Mouse (Mus musculus): ENCODE results near the gene Ctnnb1. TPM values are rescaled to one million over a fixed set of nuclear protein-coding genes. Genes with fewer than 3 reads are reported as not detected.
"Not testable (repeated sequence)": the region's sequence is repeated elsewhere in the genome, so short reads cannot be mapped to it uniquely, and the experiment has no call there.

The Ctnnb1 gene
- total RNA-seq (2021), result 100 to 1,000 TPM; 590 to 599 TPM

DNA sequence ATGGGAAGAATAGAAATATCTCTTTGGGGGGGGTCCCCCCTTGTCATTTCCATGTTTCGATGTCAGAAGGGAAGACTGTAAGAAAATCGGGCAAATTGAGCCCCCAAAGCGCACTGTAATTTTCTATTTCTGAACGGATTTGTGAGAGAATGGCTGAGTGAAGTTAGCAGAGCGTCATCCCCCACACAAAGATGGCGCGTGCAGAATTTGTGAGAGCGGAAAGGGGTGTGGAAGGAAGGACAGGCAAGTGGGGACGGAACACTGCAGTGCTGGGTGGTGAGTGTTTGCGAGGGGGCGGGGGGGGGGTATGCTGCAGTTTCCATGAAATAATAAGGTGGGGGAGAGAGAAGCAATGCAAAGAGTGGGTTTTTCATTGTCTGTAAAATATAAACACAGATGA is at the start of gene Ctnnb1:
Gene Ctnnb1, plus strand, starts transcription at position 136 of the 400 bp plus-strand sequence.
- DNase-seq (ENCODE audit: low spot score in 2 of 2), result no peak
- intact Hi-C loops (cut with DNase I), result no loop called here

DNA sequence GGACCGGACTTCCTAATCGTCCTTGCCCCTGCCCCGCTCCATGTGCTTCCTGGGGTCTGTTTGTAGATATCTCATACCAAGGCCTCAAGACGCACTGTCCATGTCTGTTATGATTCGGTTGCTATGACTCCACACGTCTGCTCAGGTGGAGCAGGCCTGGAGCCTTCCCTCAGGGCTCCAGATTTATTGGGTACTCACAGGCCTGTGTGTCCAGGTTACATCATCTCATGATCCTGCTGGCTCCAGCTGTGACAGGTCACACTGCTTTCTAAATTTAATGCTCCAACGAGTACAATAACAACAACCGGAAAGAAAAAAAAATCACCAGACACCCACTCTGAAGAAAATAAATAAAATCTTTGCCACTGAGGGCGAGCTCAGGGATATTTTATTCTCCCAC is 48.7 kb upstream of the Ctnnb1 start:
- no peak for DNase-seq (ENCODE audit: low spot score in 2 of 2)
- intact Hi-C loops (cut with DNase I), result no loop called here

DNA sequence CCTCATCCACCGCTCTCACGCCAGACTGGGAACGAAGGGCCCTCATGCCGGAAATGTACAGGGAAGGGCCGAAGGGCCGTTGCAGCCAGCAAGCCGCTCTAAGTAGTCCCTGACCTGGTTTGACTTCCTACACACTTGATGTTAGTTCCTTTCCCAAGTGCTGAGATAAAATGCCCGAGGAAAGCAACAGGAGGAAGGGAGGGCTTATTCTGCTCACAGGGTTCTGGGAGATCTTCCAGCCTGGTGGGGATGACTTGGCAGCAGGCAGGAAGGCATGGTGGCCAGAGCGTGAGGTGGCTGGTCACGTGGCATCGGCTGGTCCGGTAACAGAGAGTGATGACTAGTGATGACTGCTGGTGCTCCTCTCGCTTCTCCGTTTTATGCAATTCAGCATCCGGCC is 47.9 kb upstream of the Ctnnb1 start:
- no peak for DNase-seq (ENCODE audit: low spot score in 2 of 2)
- intact Hi-C loops (cut with DNase I), result no loop called here

DNA sequence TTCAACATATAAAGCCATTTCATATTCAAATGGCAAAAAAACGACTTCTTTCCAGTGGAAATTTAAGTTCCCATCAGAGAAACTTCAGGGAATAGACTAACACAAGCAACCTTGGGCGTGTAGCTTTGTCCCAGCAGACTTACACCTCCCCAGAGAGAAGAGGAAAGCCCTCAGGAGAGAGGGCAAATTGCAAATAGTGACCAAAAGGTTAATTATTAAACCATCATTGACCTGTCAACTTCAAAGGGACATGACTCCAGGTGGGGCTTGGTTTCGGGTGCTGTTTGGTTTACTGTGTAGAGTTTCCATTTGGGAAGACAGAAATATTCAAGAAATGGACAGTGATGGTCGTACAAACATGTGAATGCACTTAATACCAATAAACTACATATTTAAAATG is 47.2 kb upstream of the Ctnnb1 start:
- intact Hi-C loops (cut with DNase I), result no loop called here
- DNase-seq (ENCODE audit: low spot score in 2 of 2), result no peak

DNA sequence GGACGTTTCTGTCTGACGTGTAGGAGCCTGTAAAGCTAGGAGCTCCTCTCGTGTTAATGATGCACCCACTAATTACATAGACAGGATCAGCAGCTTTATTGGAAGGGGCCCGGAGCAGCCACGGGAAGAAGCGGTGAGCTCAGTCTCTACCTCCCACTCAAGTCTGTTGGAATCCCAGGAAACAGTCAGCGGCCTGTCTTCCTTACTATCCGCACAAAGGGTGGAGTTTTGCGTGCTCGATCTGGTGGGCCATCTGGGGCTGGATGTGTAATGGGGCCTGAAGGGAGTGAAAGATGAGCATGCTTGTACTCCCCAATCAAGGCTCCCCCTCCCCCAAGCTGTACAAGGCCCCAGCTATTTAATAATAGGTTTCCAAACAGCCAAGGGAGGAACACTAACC is 44.3 kb upstream of the Ctnnb1 start:
- peak; percentile 30 to 39 for DNase-seq (ENCODE audit: low spot score in 2 of 2)
- intact Hi-C loops (cut with DNase I), result no loop called here

DNA sequence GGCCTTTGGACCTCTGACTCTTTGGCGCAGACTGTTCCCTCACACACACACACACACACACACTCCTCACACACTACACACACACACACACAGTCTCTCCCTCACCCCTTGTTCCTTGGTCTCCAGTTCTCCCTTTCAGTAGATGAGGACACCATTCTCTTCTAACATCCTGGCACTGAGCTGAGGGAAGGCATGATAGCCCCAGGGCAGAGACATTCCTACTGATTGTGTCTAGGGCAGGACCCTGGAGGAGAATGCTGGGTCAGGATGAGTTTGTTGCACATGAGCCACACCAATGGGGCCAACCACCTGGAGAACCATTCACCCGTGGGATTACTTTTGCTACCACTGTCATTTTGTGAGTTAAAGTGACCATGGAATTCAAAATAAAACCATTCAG is 41.4 kb upstream of the Ctnnb1 start:
- intact Hi-C loops (cut with DNase I), result no loop called here

DNA sequence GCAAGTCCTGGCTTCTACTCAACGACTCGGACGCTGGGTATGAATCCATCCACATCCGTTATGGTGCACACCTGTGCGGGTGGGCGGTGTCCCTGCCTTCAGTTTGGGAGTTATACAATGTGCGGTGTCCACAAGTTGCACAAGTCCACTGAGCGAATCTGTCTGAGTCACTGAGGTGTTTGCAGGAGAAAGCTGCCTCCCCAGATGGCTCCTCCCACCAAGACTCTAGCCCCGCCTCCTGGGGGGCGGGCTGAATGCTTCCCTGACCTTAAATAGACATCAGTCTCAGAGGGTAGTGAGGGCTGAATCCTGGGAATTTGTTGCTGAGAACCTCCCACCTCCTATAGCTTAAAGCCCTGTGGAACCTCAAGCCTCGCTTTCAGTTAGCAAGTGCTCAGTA is 35.6 kb upstream of the Ctnnb1 start:
- intact Hi-C loops (cut with DNase I), result no loop called here
- DNase-seq (ENCODE audit: low spot score in 2 of 2), result no peak

More for the DNA sequence above, 41.4 kb upstream of the Ctnnb1 start:
- DNase-seq (ENCODE audit: low spot score in 2 of 2), result no peak

DNA sequence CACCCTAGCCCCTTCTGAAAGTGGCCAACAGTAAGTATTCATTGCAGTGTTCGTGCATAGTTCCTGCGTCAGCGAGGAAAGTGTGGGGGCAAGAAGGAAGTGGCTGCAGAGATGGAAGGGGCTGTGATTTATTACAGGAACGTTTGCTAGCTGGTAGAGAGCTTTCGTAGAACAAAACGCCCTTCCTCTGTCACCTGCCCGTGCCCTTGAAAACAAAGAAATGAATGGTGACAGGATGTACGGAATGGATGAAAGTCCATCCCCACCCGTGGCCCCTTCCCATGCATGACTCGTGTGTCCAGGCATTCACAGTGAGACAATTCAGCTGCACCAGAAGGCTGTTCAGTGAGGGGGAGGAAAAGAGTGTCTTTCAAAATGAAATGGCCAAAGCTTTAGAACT is 35.0 kb upstream of the Ctnnb1 start:
- no peak for DNase-seq (ENCODE audit: low spot score in 2 of 2)
- intact Hi-C loops (cut with DNase I), result no loop called here

DNA sequence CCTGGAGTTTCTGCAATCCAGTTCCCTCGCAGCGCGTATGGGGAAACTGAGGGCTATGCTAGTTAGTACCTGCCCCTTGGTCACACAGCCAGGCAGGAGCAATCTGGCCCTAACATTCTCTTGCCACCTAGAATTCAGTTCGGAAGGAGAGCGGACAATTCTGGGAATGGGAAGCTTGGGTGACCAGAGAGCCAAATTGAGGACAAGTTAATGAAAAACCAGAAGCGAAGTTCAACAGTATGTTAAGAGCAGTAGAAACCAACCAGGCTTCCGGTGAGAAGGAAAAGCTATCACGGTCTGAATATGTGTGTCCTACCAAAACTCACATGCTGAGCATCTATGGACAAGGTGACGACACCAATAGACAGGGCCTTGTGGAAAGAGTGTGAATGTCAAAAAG is 34.6 kb upstream of the Ctnnb1 start:
- no peak for DNase-seq (ENCODE audit: low spot score in 2 of 2)

DNA sequence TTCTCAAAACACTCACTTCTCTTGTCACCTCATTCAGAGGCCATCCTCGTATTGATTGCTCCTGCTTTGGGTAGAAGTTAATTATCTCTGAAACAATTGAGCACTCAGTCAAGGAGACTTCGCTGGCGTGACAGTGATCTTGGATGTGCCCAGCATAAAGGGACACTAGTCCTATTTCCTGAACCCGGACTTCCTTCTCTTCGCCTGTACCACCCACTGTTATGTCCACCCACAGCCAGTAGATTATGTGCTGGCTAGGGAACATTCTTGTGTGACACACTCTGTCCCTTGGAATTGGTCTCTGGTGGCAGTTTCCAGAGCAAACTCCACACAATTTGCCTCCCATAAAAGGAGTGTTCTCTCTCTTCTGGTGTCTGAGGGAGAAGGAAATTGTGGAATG is 32.5 kb upstream of the Ctnnb1 start:
- intact Hi-C loops (cut with DNase I), result no loop called here

More for the DNA sequence above, 34.6 kb upstream of the Ctnnb1 start:
- intact Hi-C loops (cut with DNase I), result no loop called here

DNA sequence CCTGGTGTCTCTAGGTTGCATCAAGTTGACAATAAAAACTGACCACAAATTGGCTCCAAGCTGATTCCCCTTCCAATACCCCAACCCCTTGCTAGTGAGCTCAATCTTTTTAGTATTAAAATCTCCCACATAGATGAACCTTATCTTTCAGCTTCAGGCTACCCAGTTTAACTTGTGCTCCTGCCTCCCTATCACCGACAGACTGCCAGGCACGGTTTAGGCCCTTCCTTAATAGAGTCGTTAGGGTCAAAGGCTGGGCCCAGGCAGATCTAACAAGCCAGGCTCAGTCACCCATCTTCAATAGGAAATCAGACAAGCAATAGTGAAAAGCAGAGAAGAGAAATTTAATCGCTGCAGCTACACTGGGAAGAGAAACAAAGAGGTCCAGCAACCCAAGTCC is 31.7 kb upstream of the Ctnnb1 start:
- intact Hi-C loops (cut with DNase I), result no loop called here
- no peak for DNase-seq (ENCODE audit: low spot score in 2 of 2)

More for the DNA sequence above, 32.5 kb upstream of the Ctnnb1 start:
- DNase-seq (ENCODE audit: low spot score in 2 of 2), result no peak

DNA sequence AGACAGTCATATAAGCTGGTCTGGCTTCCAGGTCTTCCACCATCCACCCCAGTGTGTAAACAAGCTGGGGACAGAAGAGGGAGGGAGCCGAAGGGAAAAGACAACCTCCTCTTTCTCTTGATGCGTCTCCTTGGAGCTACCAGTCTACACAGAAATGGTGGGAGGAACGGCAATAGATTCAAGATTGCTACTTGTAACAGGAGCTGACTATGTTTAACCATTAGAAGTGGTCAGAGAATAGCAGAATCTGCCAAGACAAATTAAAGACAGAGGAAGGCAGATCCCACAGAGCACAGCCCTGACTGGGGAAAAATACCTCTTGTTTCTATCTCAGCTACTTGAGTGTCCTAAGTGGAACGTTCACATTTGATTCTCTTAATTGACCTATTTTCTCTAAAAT is 29.2 kb upstream of the Ctnnb1 start:
- intact Hi-C loops (cut with DNase I), result no loop called here
- DNase-seq (ENCODE audit: low spot score in 2 of 2), result no peak

DNA sequence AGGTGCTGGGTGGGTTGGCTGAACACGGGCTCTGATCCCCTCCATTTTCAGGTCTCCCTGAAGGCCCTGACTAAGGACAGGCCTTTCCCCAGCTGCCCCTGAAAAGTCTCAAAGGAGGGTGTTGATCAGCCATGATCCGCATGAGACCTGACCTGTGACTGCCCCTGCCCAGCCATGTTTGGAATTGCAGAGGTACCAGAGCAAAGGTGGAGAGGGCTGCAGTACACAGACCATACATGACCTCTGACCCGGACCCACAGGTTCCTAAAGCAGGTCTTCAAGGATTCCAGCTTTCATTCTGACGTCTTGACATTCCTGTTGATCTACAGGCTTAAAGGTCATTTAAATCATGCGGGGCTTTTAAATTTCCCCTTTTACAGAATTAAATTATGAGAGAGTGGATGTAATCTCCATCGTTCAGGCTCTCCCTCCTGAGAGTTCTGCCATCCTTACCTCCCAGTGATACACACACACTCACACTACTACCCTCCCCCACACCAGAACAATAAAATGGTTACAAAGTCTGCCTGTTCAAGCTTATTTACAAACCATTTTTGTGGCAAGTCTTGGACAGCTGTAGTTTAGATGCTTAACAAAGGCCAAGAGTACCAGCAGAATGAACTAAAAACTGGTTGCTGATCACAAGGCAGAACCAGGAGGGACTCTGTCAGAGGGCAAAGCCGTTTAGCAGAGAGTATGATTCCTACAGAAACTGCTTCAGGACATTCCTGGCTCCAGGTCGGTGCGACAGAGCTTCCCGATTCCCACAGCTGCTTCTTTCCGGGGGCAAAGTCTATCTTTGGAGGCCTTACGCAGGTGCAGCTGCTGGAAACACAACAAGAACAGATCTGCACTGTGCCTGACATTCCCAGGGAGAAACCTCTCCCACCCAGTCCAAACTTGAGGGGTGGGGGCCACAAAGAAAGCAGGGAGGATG is 28.4 kb upstream of the Ctnnb1 start:
- no peak for DNase-seq (ENCODE audit: low spot score in 2 of 2)
- intact Hi-C loops (cut with DNase I), result no loop called here

DNA sequence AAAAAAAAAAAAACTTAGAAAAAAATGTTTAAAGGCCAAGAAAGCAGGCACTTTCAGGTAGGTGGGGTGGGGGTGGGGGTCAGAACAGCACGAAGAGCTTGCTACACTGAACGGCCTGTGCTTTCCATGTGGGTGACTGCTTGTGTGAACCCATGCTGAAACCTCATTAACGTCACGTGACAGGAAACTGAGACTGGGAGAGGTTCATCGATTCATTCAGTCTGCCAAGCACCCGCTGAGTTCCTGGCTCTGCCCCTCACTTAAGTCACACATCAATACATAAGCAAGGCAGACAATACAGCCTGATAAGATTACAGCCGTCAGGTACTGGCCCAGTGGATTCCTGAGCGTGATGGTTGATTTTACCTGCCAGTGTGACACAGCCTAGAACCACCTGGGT is 26.5 kb upstream of the Ctnnb1 start:
- no peak for DNase-seq (ENCODE audit: low spot score in 2 of 2)
- intact Hi-C loops (cut with DNase I), result no loop called here

DNA sequence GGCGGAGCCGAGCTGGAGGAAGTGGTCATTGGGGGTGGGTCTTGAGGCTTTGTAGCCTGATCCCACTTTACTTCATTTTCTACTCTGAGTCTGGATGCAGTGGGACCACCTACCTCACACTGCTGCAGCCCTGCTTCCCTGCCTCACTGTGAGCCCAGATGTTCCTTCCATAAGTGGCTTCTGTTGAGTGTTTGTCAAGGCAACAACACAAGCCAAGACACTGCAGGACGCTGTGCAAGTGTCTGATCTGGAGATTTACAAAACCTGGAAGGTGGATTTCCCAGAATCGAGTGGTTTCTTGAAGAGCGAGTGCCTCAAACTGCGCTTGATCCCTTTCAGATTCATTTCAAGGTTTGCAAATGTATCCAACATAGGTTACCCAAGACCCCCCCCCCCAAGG is 20.6 kb upstream of the Ctnnb1 start:
- DNase-seq (ENCODE audit: low spot score in 2 of 2), result no peak
- intact Hi-C loops (cut with DNase I), result no loop called here

DNA sequence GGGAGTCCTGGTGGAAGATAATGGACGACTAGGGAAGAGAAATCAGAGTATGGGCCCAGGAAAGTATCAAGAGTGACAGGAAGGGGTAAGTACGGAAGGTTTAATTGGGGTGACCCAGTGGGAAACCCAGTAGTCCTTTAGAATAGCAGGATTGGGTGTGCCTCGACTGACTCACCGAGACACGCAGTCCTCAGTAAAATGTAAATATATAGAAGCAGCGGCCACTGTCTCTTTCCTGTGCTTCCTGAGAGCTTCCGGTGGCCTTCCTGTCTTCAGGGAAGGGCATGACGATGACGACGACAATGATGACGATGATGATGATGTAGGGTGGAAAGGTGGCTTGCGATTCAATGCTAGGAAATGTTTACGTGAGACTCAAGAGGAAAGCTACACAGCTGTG is 15.9 kb upstream of the Ctnnb1 start:
- no peak for DNase-seq (ENCODE audit: low spot score in 2 of 2)
- intact Hi-C loops (cut with DNase I), result no loop called here

DNA sequence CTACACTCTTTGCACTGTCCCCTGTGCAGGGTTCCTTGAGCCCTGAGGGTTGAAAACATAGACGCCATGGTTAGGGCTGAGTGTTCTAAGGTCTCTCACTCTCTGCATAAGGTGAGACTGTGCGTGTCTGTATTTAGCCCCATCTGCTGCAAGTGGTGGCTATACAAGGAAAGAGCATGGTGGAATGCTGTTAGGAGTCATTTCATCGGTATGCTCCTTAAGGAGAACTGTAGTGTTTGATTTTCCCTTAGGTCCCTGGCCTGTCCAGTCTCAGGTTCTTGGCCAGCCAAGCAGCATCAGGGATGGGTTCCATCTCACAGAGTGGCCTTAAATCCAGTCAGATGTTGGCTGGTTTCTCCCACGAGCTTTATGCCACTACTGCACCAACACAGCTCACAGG is 14.6 kb upstream of the Ctnnb1 start:
- no peak for DNase-seq (ENCODE audit: low spot score in 2 of 2)
- intact Hi-C loops (cut with DNase I), result no loop called here

DNA sequence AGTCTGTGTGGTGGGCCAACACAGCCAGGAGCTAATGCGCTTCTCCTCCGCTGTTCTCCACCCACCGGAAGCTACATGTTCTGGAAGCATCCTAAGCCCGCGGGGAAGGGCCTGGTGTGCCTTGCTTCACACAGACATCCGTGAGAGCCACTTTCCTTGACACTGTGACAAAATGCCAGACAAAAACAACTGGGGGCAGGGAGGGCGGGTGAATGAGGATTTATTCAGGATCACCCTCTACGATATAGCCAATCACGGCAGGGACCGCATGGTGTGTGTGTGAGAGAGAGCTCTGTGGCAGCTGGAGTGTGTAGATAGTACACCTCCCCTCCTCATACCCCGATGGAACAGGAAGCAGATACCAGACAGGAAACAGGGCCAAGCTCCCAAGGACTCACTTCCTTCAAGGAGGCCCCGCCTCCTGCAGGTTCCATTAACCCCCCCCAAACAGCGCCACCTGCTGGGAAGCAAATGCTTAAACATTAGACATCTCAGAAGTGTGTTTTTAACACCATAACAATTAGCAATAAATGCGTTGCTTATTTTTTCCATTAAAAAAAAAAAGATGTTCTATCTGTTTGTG is 14.0 kb upstream of the Ctnnb1 start:
- no peak for DNase-seq (ENCODE audit: low spot score in 2 of 2)
- intact Hi-C loops (cut with DNase I), result no loop called here

DNA sequence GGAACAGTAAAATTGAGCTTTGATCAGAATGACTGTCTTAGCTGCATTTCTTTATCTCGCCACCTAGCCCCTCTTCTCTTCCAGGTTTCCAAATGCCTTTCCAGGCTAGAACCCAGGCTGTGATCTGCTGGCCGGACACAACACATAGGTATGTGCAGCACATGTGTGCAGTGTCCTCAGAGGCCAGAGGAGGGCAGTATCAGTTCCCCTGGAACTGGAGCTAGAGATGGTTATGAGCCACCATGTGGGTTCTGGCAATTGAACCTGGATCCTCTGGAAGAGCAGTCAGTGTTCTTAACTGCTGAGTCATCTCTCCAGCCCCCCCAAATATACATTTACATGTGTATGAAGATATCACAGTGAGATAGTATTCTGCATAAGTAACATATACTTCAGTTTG is 11.4 kb upstream of the Ctnnb1 start:
- DNase-seq (ENCODE audit: low spot score in 2 of 2); intact Hi-C loops (cut with DNase I): not testable (repeated sequence)

DNA sequence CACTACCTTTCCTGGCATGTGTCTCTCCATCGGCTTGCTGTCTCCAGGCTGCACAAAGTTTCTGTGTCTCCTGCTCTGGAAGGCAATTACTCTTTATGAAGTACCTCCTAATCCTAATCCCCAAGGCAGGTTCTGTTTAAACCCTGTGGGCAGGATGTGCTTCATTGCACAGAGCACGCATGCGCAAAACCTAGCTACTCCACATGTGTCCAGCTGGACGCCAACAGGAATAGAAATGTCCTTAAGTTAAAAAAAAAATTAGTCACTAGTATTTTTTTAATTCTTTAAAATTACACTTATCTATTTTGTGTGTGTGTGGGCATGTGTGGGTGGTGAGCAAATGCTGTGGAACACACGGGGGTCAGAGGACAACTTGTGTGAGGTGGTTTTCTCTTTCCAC is 10.8 kb upstream of the Ctnnb1 start:
- intact Hi-C loops (cut with DNase I), result no loop called here
- DNase-seq (ENCODE audit: low spot score in 2 of 2), result no peak

DNA sequence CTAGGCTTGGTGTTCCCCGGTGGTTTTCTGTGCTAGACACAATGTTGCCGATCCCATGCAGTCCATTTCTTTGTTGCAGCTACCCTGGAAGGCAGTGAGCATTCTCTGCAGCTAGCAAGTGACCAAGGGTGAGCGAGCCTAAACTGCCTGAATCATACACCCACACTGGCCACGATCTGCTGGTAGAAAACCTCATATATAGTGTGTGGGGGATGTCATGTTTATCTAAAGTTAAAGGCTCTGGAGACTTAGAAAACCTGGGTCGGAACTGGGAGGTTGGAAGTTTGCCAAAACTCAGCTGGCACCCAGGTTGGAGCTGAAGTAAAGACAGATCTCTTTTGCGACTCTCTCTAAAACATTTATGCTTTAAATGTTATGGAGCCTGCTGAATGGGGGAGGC is 10.4 kb upstream of the Ctnnb1 start:
- intact Hi-C loops (cut with DNase I), result no loop called here
- DNase-seq (ENCODE audit: low spot score in 2 of 2), result peak in 1 of 2 experiments; percentile 52

All from left cerebral cortex, postnatal 25 days (tissue).